Mouse (Mus musculus) testis, adult 2 months (tissue): Measurements from ENCODE around the gene Sla2.

Experiments
- CTCF ChIP-seq: fragments of 200-500 bp; IDR thresholded peaks from 2 replicates; pipeline ENCODE4 v1.5.1; 2012; ENCODE audit warnings: low read depth, mild to moderate bottlenecking, inconsistent platforms, low read length, moderate library complexity; ENCODE audit not compliant: control insufficient read depth, insufficient read depth, insufficient replicate concordance
- POLR2A ChIP-seq: fragments of 200-500 bp; IDR thresholded peaks from 2 replicates; pipeline ENCODE4 v1.6.1; 2012; ENCODE audit warnings: low read depth, mild to moderate bottlenecking, inconsistent platforms, low read length, moderate library complexity; ENCODE audit not compliant: control insufficient read depth

GRCm38 (mm10) chr2:156844715-156845114 is 42.3 kb downstream of the Sla2 start:
- no peak for TF ChIP-seq CTCF
- TF ChIP-seq POLR2A: no peak
